Mouse (Mus musculus) embryonic facial prominence, embryonic 13.5 days (tissue): ENCODE measurements around the gene Kif3a. TPM values are rescaled to one million over a fixed set of nuclear protein-coding genes. Genes with fewer than 3 reads are reported as not detected.

Source experiments
- ATAC-seq: fragments of 200-750 bp; cut with Nextera tagmentation; 2 replicates; pipeline ENCODE4 v1.8.0; 2017; ENCODE audit warnings: low read depth; ENCODE audit not compliant: insufficient number of reproducible peaks, insufficient read depth, low FRiP score, low TSS enrichment
- H3K27ac ChIP-seq: fragments of 300-500 bp; sonication (generic); 2 replicates; pipeline ENCODE4 v1.5.1; 2015; ENCODE audit warnings: moderate library complexity, mild to moderate bottlenecking, inconsistent platforms
- H3K27me3 ChIP-seq: fragments of 300-500 bp; sonication (generic); 2 replicates; pipeline ENCODE4 v1.6.1; 2015; ENCODE audit warnings: mild to moderate bottlenecking, inconsistent platforms
- H3K36me3 ChIP-seq: fragments of 300-500 bp; sonication (generic); 2 replicates; pipeline ENCODE4 v1.6.1; 2015; ENCODE audit warnings: mild to moderate bottlenecking, inconsistent platforms
- H3K4me1 ChIP-seq: fragments of 300-500 bp; sonication (generic); 2 replicates; pipeline ENCODE4 v1.6.1; 2015; ENCODE audit warnings: inconsistent platforms
- H3K4me2 ChIP-seq: fragments of 300-500 bp; sonication (generic); 2 replicates; pipeline ENCODE4 v1.6.1; 2015; ENCODE audit warnings: moderate library complexity, mild to moderate bottlenecking, inconsistent platforms
- H3K4me3 ChIP-seq: fragments of 300-500 bp; sonication (generic); 2 replicates; pipeline ENCODE4 v1.5.1; 2015; ENCODE audit warnings: mild to moderate bottlenecking, inconsistent platforms
- H3K9ac ChIP-seq: fragments of 300-500 bp; sonication (generic); 2 replicates; pipeline ENCODE4 v1.6.1; 2015; ENCODE audit warnings: mild to moderate bottlenecking, inconsistent platforms
- H3K9me3 ChIP-seq: fragments of 300-500 bp; sonication (generic); 2 replicates; pipeline ENCODE4 v1.6.1; 2016; ENCODE audit warnings: inconsistent platforms
- WGBS: fragments of 180-500 bp; shearing (Covaris S2); methylation state at CpG from one replicate; pipeline ENCODE4 v1.1.7; 2015; ENCODE audit warnings: mixed read lengths; 5-methylcytosine and 5-hydroxymethylcytosine counted together
- polyA plus RNA-seq: library from polyadenylated mRNA; unstranded; fragments of >200 nt; fragmentation: Nextera tagmentation; extraction: Ambion mirVana; gene quantifications from 2 replicates; pipeline ENCODE4 v1.2.1, GENCODE M21; 2015

Gene Kif3a
- polyA plus RNA-seq, 1 experiment from 2014 or later: 118 TPM

GRCm38 (mm10) chr11:53634556-53634955, 67.4 kb downstream of the Kif3a start, which contains the start of gene Il13:
Il13 (minus strand) TSS chr11:53634702.
- ATAC-seq: no peak
- H3K4me2 ChIP-seq: no peak within 1 kb of the TSS

GRCm38 (mm10) chr11:53635590-53636182, 68.5 kb downstream of the Kif3a start:
- WGBS: 34% methylated on average over 9 of the region's 9 CpGs
- Histone ChIP-seq H3K27me3 (peaks cover 25% of the 10 kb centered on the region), H3K9ac (peak overlapping the region; percentile 58), H3K4me1 (peaks cover 22% of the 10 kb centered on the region), H3K27ac (no peak overlapping the region), H3K4me2 (peak overlapping the region; percentile 76), H3K9me3 (no peaks in the 10 kb centered on the region), H3K36me3 (no peaks in the 10 kb centered on the region), H3K4me3 (peak overlapping the region; percentile 43)
- ATAC-seq: no peak

More at GRCm38 (mm10) chr11:53634556-53634955, 67.4 kb downstream of the Kif3a start, which contains the start of gene Il13:
- Histone ChIP-seq H3K9ac (no peak within 1 kb of the TSS), H3K9me3 (no peaks in the 10 kb centered on the region), H3K27ac (no peak within 1 kb of the TSS), H3K4me3 (no peak within 1 kb of the TSS), H3K36me3 (no peaks in the 10 kb centered on the region), H3K27me3 (peaks cover 25% of the 10 kb centered on the region), H3K4me1 (peaks cover 22% of the 10 kb centered on the region)
- 90% methylated on average over 8 of the region's 8 CpGs for WGBS

- H3K27ac ChIP-seq: no peak overlapping the region
- peak overlapping the region; percentile 58 for H3K9ac ChIP-seq
- H3K4me3 ChIP-seq: peak overlapping the region; percentile 43
- H3K27me3 ChIP-seq: peaks cover 25% of the 10 kb centered on the region
- ATAC-seq: 0 out of 2 replicates have a peak, but pooled peaks have one; percentile 10
- no peaks in the 10 kb centered on the region for H3K36me3 ChIP-seq
- H3K4me1 ChIP-seq: peaks cover 22% of the 10 kb centered on the region
- H3K4me2 ChIP-seq: peak overlapping the region; percentile 76
- under 1% methylated on average over 38 of the region's 40 CpGs for WGBS
- no peaks in the 10 kb centered on the region for H3K9me3 ChIP-seq
Measured at GRCm38 (mm10) chr11:53636183-53636646, 69.0 kb downstream of the Kif3a start.

- Histone ChIP-seq H3K27me3 (peaks cover 25% of the 10 kb centered on the region), H3K27ac (no peak overlapping the region), H3K9me3 (no peaks in the 10 kb centered on the region), H3K4me2 (peak overlapping the region; percentile 37), H3K4me3 (no peak overlapping the region), H3K36me3 (no peaks in the 10 kb centered on the region), H3K4me1 (peaks cover 22% of the 10 kb centered on the region), H3K9ac (no peak overlapping the region)
- 12% methylated on average over 21 of the region's 21 CpGs for WGBS
- ATAC-seq: no peak
Measured at GRCm38 (mm10) chr11:53637046-53637802, 70.0 kb downstream of the Kif3a start.

- 79% methylated on average over 10 of the region's 10 CpGs for WGBS
- H3K9me3 ChIP-seq: no peaks in the 10 kb centered on the region
- H3K27me3 ChIP-seq: peaks cover 25% of the 10 kb centered on the region
- ATAC-seq: no peak
- peaks cover 22% of the 10 kb centered on the region for H3K4me1 ChIP-seq
- no peak overlapping the region for H3K27ac ChIP-seq
- H3K4me3 ChIP-seq: no peak overlapping the region
- no peak overlapping the region for H3K4me2 ChIP-seq
- no peaks in the 10 kb centered on the region for H3K36me3 ChIP-seq
- H3K9ac ChIP-seq: no peak overlapping the region
Measured at GRCm38 (mm10) chr11:53637803-53638260, 70.7 kb downstream of the Kif3a start.

GRCm38 (mm10) chr11:53642744-53643279, 75.6 kb downstream of the Kif3a start:
- no peak overlapping the region for H3K4me3 ChIP-seq
- H3K27me3 ChIP-seq: peaks cover under 1% of the 10 kb centered on the region
- H3K9ac ChIP-seq: no peak overlapping the region
- no peak for ATAC-seq
- WGBS: 79% methylated on average over 12 of the region's 12 CpGs
- no peaks in the 10 kb centered on the region for H3K36me3 ChIP-seq
- no peak overlapping the region for H3K4me2 ChIP-seq
- peaks cover under 1% of the 10 kb centered on the region; the same call in 1 of the 2 replicates for H3K4me1 ChIP-seq
- no peak overlapping the region for H3K27ac ChIP-seq
- no peaks in the 10 kb centered on the region for H3K9me3 ChIP-seq

GRCm38 (mm10) chr11:53644017-53644416, 76.8 kb downstream of the Kif3a start:
- Histone ChIP-seq H3K4me1 (no peaks in the 10 kb centered on the region), H3K4me3 (no peak overlapping the region), H3K27me3 (no peaks in the 10 kb centered on the region), H3K9me3 (no peaks in the 10 kb centered on the region), H3K27ac (no peak overlapping the region), H3K36me3 (no peaks in the 10 kb centered on the region), H3K9ac (no peak overlapping the region), H3K4me2 (no peak overlapping the region)
- WGBS: 76% methylated on average over 5 of the region's 5 CpGs
- ATAC-seq: no peak

- Histone ChIP-seq H3K4me3 (no peak overlapping the region), H3K27me3 (no peaks in the 10 kb centered on the region), H3K4me1 (no peaks in the 10 kb centered on the region), H3K9ac (no peak overlapping the region), H3K27ac (no peak overlapping the region), H3K4me2 (no peak overlapping the region), H3K9me3 (no peaks in the 10 kb centered on the region), H3K36me3 (peaks cover 57% of the 10 kb centered on the region)
- WGBS: 86% methylated on average over 4 of the region's 4 CpGs
- ATAC-seq: no peak
Measured at GRCm38 (mm10) chr11:53651441-53651840, 84.3 kb downstream of the Kif3a start.

Other genes starting within 250 kb of the Kif3a start
- 21.5 and 23.5 TPM in 2 replicates for gene Zcchc10, start 242.7 kb upstream of the Kif3a start, polyA plus RNA-seq
- 60.8 and 61.1 TPM in 2 replicates for gene Aff4, start 216.5 kb upstream of the Kif3a start, polyA plus RNA-seq
- gene Leap2, start 144.2 kb upstream of the Kif3a start, polyA plus RNA-seq: 0.94 TPM in 1 of 2 replicates, not detected in the other
- gene Uqcrq, start 136.5 kb upstream of the Kif3a start, polyA plus RNA-seq: 536 and 539 TPM in 2 replicates
- 2.3 and 3.1 TPM in 2 replicates for gene Gdf9, start 136.4 kb upstream of the Kif3a start, polyA plus RNA-seq
- 0.22 and 0.25 TPM in 2 replicates for gene Gm10447, start 110.3 kb upstream of the Kif3a start, polyA plus RNA-seq
- 5.7 and 5.9 TPM in 2 replicates for gene Shroom1, start 110.2 kb upstream of the Kif3a start, polyA plus RNA-seq
- not detected in 2 replicates for gene Gm9837, start 96.9 kb upstream of the Kif3a start, polyA plus RNA-seq
- not detected in 2 replicates for gene Gm9945, start 87.2 kb upstream of the Kif3a start, polyA plus RNA-seq
- gene Sowaha, start 87.1 kb upstream of the Kif3a start, polyA plus RNA-seq: 0.21 and 1.2 TPM in 2 replicates
- 38.1 and 43.6 TPM in 2 replicates for gene Sept8, start 48.1 kb upstream of the Kif3a start, polyA plus RNA-seq
- 1.1 and 2.7 TPM in 2 replicates for gene Il4, start 51.3 kb downstream of the Kif3a start, polyA plus RNA-seq
- not detected in 2 replicates for gene Il13, start 67.3 kb downstream of the Kif3a start, polyA plus RNA-seq
- 33.2 and 33.6 TPM in 2 replicates for gene Rad50, start 139.9 kb downstream of the Kif3a start, polyA plus RNA-seq
- not detected in 2 replicates for gene Il5, start 153.4 kb downstream of the Kif3a start, polyA plus RNA-seq
- 8.6 and 9.5 TPM in 2 replicates for gene Irf1, start 202.6 kb downstream of the Kif3a start, polyA plus RNA-seq
- not detected in 2 replicates for gene Gm17334, start 205.8 kb downstream of the Kif3a start, polyA plus RNA-seq